In the genomic region with DNA sequence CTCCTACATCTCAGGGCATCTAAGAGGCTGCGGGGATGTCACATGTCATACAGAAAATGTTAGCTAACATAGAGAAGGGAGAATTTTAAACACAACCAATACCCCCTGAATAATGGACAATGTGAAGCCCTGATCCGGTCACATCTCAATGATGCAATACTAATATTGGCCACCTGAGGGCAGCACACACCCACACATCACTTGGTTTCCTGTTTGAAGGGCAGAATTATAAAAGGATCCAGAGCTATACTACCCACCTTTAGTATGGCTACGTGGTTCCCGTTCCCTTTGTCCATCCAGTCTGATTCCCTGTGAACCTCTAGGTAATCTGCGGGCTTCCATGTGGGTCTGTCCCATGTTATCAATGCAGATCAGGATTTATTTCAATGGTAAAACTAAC, we compare ENCODE assay signal across 9 mouse cellular contexts. TPM values are rescaled to one million over a fixed set of nuclear protein-coding genes. Genes with fewer than 3 reads are reported as not detected.
DNase-seq lines count a peak whose midpoint lies in the region; ATAC-seq and TF ChIP-seq lines count a peak whose summit lies in the region.
"Had no signal": no experiment of that assay in that cellular context is flagged by ENCODE, and none has a peak within 500 bp of the region (broad histone marks: within the 10 kb centered on the region; RNA-seq: fewer than 3 reads in every experiment).

No protein-coding gene starts in this region.

- CTCF ChIA-PET in Patski (lab: Charles Lee) = interaction anchor here (1.1 kb wide), 1 partner anchor 19 kb away, joined by 3 read pairs; no protein-coding TSS in a partner anchor

- POLR2A ChIA-PET in Patski (lab: Charles Lee) = no interaction called here

- H3K4me3 ChIP-seq in gastrocnemius, adult 2 months = no peak overlapping the region
- H3K4me3 ChIP-seq: limb, embryonic 12.5 days had no signal

- peaks cover 9% of the 10 kb centered on the region for H3K27me3 ChIP-seq in Patski

- in situ Hi-C loops in Patski (cut with MboI; ENCODE audit: low pct_unique_long_range_greater_than_20kb) = loop anchor here (5.0 kb wide), 1 partner anchor 253 kb away; no protein-coding TSS in a partner anchor

- DNase-seq in CD4-positive, CD25-positive, alpha-beta regulatory T cell, adult 2 months (ENCODE audit: low read depth, low spot score) = peak; percentile 65
- no peak for DNase-seq in Patski (ENCODE audit: low read depth, low spot score)
- DNase-seq in cerebellum, postnatal 36 days = peak; percentile 70 to 79
- DNase-seq in gastrocnemius, adult 2 months = peak; percentile 43
- DNase-seq in layer of hippocampus, adult 18-20 months (ENCODE audit: low spot score in 2 of 2) = peak; percentile 55 to 89
- DNase-seq in lung, postnatal 36 days = peak; percentile 72
- peak; percentile 87 to 89 for DNase-seq in right cerebral cortex, adult 2 months (ENCODE audit: low spot score in 2 of 2)

- intact Hi-C loops in gastrocnemius, adult 2 months (cut with DNase I) = loop anchor here (1.0 to 5.0 kb wide), 3 partner anchors 113 to 253 kb away; no protein-coding TSS in a partner anchor

- peak; percentile 83 for TF ChIP-seq CTCF in Patski (IDR thresholded peaks at IDR 0.05)
- TF ChIP-seq CTCF in gastrocnemius, adult 2 months (IDR thresholded peaks at IDR 0.05) = peak; percentile 87

- no peak for ATAC-seq in CD4-positive, CD25-positive, alpha-beta regulatory T cell, adult 4 months
- ATAC-seq in Patski = no peak

- H3K27ac ChIP-seq in gastrocnemius, adult 2 months = no peak overlapping the region
- H3K27ac ChIP-seq: limb, embryonic 12.5 days had no signal

RNA-seq across cellular contexts. Expression of a gene that starts 41.4 kb away (rescaled TPM):
- not detected for polyA plus RNA-seq in CD4-positive, CD25-positive, alpha-beta regulatory T cell, adult 4 months (2017; shearing (Covaris generic))
- not detected for polyA plus RNA-seq in Patski (2021)
- under 1 TPM in 1 of 2 experiments, not detected in 1; 0.08 TPM for total RNA-seq in gastrocnemius, adult 2 months (2021)
- total RNA-seq in layer of hippocampus, adult 18-20 months (2021) = 10 to 100 TPM; 86.6 to 89.5 TPM

RNA-seq across cellular contexts. Expression of a gene that starts 47.2 kb away (rescaled TPM):
- polyA plus RNA-seq in CD4-positive, CD25-positive, alpha-beta regulatory T cell, adult 4 months (2017; shearing (Covaris generic)) = under 1 TPM in 1 of 2 experiments, not detected in 1; 0.14 TPM
- polyA plus RNA-seq in Patski (2021) = 0.06 TPM
- under 1 TPM; 0.10 to 0.28 TPM for total RNA-seq in gastrocnemius, adult 2 months (2021)
- 100 to 1,000 TPM; 313 to 326 TPM for total RNA-seq in layer of hippocampus, adult 18-20 months (2021)

Comparison
In these comparisons a context has a peak if more than half of its experiments do, and no peak if none do; other contexts are left out.
1. RNA of a gene that starts 41.4 kb away (total RNA-seq): 86.6 to 89.5 TPM in layer of hippocampus, adult 18-20 months; 0.08 TPM in gastrocnemius, adult 2 months; every median in the first group is over 10 times any median in the second.
2. RNA of a gene that starts 47.2 kb away (total RNA-seq): 313 to 326 TPM in layer of hippocampus, adult 18-20 months; 0.10 to 0.28 TPM in gastrocnemius, adult 2 months; every median in the first group is over 100 times any median in the second.